In genomic region chr15:74075903-74076721, GRCm38 (mm10) we compare ENCODE assay signal across 8 mouse cellular contexts.
DNase-seq lines count a peak whose midpoint lies in the region; ATAC-seq and TF ChIP-seq lines count a peak whose summit lies in the region.

No protein-coding gene starts in this region.

- no peak for TF ChIP-seq CTCF in G1E (IDR thresholded peaks at IDR 0.05; ENCODE audit: low read depth, low read length)

- DNase-seq in G1E (ENCODE audit: low spot score), result peak; percentile 9
- peak; percentile 62 for DNase-seq in brain, embryonic 18.5 days (ENCODE audit: low read depth, low spot score)
- DNase-seq in layer of hippocampus, adult 9-11 months, result peak; percentile 72
- peak; percentile 91 for DNase-seq in lung, postnatal 14 days
- DNase-seq in right cerebral cortex, adult 18-20 months, result peak; percentile 43
- peak; percentile 69 for DNase-seq in yolk sac, embryonic 10.5 days (ENCODE audit: low spot score)

- no peak overlapping the region for H3K9ac ChIP-seq in hindbrain, embryonic 12.5 days

- H3K36me3 ChIP-seq in G1E (replicated peaks), result no peaks in the 10 kb centered on the region
- H3K36me3 ChIP-seq in hindbrain, embryonic 12.5 days, result no peaks in the 10 kb centered on the region

- ATAC-seq in G1E (ENCODE audit: extremely low read depth, insufficient number of reproducible peaks, low FRiP score, poor library complexity, severe bottlenecking), result peak; percentile 49; the same call in 1 of the 2 replicates
- peak; percentile 74 for ATAC-seq in frontal cortex, adult (ENCODE audit: low TSS enrichment)
- peak; percentile 52; the same call in 1 of the 2 replicates for ATAC-seq in hindbrain, embryonic 12.5 days (ENCODE audit: low FRiP score)

- H3K27ac ChIP-seq in hindbrain, embryonic 12.5 days, result peak overlapping the region; percentile 12; the same call in 1 of the 2 replicates

- H3K27me3 ChIP-seq in G1E (ENCODE audit: insufficient read depth, low read length), result no peaks in the 10 kb centered on the region
- no peaks in the 10 kb centered on the region for H3K27me3 ChIP-seq in hindbrain, embryonic 12.5 days

- H3K4me1 ChIP-seq in G1E (ENCODE audit: insufficient read depth, low read depth, low read length), result no peaks in the 10 kb centered on the region
- H3K4me1 ChIP-seq in hindbrain, embryonic 12.5 days, result peaks cover 11% of the 10 kb centered on the region

- no peak overlapping the region for H3K4me2 ChIP-seq in hindbrain, embryonic 12.5 days (replicated peaks)

- no peak overlapping the region for H3K4me3 ChIP-seq in G1E (ENCODE audit: low read depth, low read length)
- no peak overlapping the region for H3K4me3 ChIP-seq in hindbrain, embryonic 12.5 days

- WGBS in hindbrain, embryonic 12.5 days, result 35% methylated on average over 16 of the region's 16 CpGs

- peaks cover 60% of the 10 kb centered on the region for H3K9me3 ChIP-seq in G1E (replicated peaks)
- H3K9me3 ChIP-seq in hindbrain, embryonic 12.5 days (replicated peaks), result no peaks in the 10 kb centered on the region

Comparison
In these comparisons a context has a peak if more than half of its experiments do, and no peak if none do; other contexts are left out.
1. DNase-seq: peak in every context shown above with its lines; median percentile 91 in lung, postnatal 14 days; 72 in layer of hippocampus, adult 9-11 months; 69 in yolk sac, embryonic 10.5 days; 62 in brain, embryonic 18.5 days; 43 in right cerebral cortex, adult 18-20 months; 9 in G1E.